Mouse (Mus musculus) liver, postnatal 0 days (tissue): ENCODE data around the gene Glb1l2.

Experiments used
- CTCF ChIP-seq: sonication (generic); IDR thresholded peaks from 2 replicates; pipeline ENCODE4 v1.5.1; 2016; ENCODE audit warnings: antibody characterized with exemption, low read depth
- EP300 ChIP-seq: IDR thresholded peaks from 2 replicates; pipeline ENCODE4 v1.6.1; 2016; ENCODE audit warnings: antibody characterized with exemption, low read depth, mild to moderate bottlenecking

- TF ChIP-seq CTCF (no peak), EP300 (no peak)
These were observed 27.8 kb downstream of the Glb1l2 start for GRCm38 (mm10) chr9:26778421-26778820.
